Mouse (Mus musculus): ENCODE measurements around the gene Bpgm.

DNA sequence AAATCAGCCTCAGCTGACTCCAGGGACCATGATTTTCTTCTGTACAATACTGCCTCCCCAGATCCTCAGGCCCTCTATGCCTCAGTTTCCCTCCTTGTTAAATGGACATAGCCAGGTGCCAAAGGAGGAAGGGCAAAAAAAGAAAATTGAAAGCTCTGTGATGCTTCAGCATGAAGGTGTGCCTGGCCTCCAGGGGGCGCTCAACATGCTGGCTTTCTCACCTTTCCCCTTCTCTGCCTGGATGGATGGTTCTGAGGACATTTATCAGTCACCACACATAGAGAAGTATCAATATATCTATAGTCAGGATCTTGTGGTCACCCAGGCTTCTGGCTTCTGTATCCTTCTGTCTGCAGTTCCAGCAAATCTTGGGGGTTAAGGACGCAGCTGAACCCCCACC lies 73.0 kb downstream of the Bpgm start:
- TF ChIP-seq POLR2AphosphoS5 (IDR thresholded peaks at IDR 0.05; ENCODE audit: insufficient replicate concordance, low read depth, low read length) = no peak
- TF ChIP-seq CTCF (IDR thresholded peaks at IDR 0.05; ENCODE audit: low read depth, low read length) = peak; percentile 63
- TF ChIP-seq GATA1 (IDR thresholded peaks at IDR 0.05; ENCODE audit: borderline replicate concordance, low read length) = no peak
- no peak for TF ChIP-seq TAL1 (conservative IDR thresholded peaks at IDR 0.05; ENCODE audit: low read depth, low read length)

All from G1E (cell line).